Comparison of ENCODE assay signal across 7 mouse cellular contexts in the genomic region with DNA sequence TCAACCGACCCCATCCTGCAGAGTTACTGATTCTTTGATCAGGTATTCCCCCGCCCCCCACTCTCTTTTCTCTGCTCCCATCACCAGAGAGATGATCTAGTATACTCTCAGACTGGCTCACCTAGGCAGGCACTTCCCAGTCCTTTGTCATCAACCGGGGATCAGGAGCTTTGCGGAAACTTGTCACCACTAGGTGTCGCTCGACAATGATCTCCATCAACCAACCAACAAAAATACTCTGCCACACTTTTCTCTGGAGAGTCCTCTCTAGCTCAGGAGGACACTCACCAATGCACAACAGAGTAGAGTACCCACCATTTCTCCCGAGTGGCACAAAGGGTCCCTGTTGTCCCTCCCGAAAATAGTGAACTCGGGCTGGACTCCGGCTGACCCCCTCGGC.
DNase-seq lines count a peak whose midpoint lies in the region; ATAC-seq and TF ChIP-seq lines count a peak whose summit lies in the region.

No protein-coding gene starts in this region.

- H3K4me1 ChIP-seq in midbrain, postnatal 0 days (ENCODE audit: insufficient read depth, low read length), result no peaks in the 10 kb centered on the region

- H3K27ac ChIP-seq in midbrain, postnatal 0 days (ENCODE audit: low read depth, low read length), result no peak overlapping the region

- no peak overlapping the region for H3K4me2 ChIP-seq in midbrain, postnatal 0 days (ENCODE audit: low read depth, low read length, poor library complexity, severe bottlenecking)

- H3K27me3 ChIP-seq in midbrain, postnatal 0 days (ENCODE audit: insufficient read depth, low read length), result no peaks in the 10 kb centered on the region

- ATAC-seq in midbrain, postnatal 0 days (ENCODE audit: low FRiP score), result no peak

- no peak overlapping the region for H3K9ac ChIP-seq in midbrain, postnatal 0 days (replicated peaks; ENCODE audit: low read length, poor library complexity, severe bottlenecking)

- no peaks in the 10 kb centered on the region for H3K36me3 ChIP-seq in midbrain, postnatal 0 days (ENCODE audit: insufficient read depth, low read length)

- no peak overlapping the region for H3K4me3 ChIP-seq in midbrain, postnatal 0 days (ENCODE audit: low read depth, low read length)

- peak; percentile 12 for DNase-seq in thymus, postnatal 4 days
- DNase-seq in thymus, postnatal 36 days, result no peak
- peak; percentile 24 for DNase-seq in c-Kit-positive CD71-negative TER-119-negative erythroid progenitor cells, embryonic 14.5 days (ENCODE audit: low read depth)
- DNase-seq in forelimb bud, embryonic 11.5 days (ENCODE audit: low read depth, low spot score), result peak; percentile 70
- DNase-seq in kidney, postnatal 4 days, result peak; percentile 60 to 62
- peak; percentile 62 for DNase-seq in midbrain, postnatal 0 days (ENCODE audit: low spot score)
- no peak for DNase-seq in MN1 (ENCODE audit: low spot score)

- H3K9me3 ChIP-seq in midbrain, postnatal 0 days (ENCODE audit: low read length), result no peaks in the 10 kb centered on the region

- WGBS in midbrain, postnatal 0 days, result 37% methylated on average over 11 of the region's 11 CpGs

- peak; percentile 71 for TF ChIP-seq CTCF in midbrain, postnatal 0 days (IDR thresholded peaks at IDR 0.05)

Comparison
In these comparisons a context has a peak if more than half of its experiments do, and no peak if none do; other contexts are left out.
1. DNase-seq: peak in thymus, postnatal 4 days (single experiment), c-Kit-positive CD71-negative TER-119-negative erythroid progenitor cells, embryonic 14.5 days (single experiment), forelimb bud, embryonic 11.5 days (single experiment), kidney, postnatal 4 days (2 of 2) and midbrain, postnatal 0 days (single experiment); none in thymus, postnatal 36 days (0 of 2) and MN1 (single experiment).